Mouse (Mus musculus): ENCODE data around the gene Tiam1.

DNA sequence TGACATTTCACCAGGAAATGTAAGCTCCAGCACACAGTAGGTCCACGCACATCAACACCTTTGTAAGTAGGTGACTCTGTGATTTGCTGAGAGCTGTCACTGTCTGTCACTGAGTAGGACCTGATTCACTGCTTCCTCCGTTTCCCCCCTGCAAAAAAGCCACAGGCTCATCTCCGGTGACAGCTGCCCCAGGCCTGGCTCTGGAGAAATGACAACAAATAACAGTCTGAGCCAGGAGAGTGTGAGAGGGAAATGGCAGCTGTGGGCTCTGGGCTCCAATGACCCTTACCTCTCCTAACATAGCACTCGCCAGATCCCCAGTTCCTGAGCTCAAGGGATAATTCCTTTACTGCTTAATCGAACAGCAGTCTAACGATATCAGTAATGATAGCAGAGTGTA is 301.7 kb downstream of the Tiam1 start:
- TF ChIP-seq CTCF (IDR thresholded peaks at IDR 0.05; ENCODE audit: low read depth, low read length) (no peak), POLR2A (IDR thresholded peaks at IDR 0.05; ENCODE audit: extremely low read depth, insufficient read depth, low read length) (no peak)
